Mouse (Mus musculus) adrenal gland, postnatal 4 days (tissue): Measurements from ENCODE around the gene Nrde2. TPM values are rescaled to one million over a fixed set of nuclear protein-coding genes. Genes with fewer than 3 reads are reported as not detected.

ENCODE experiments used
- total RNA-seq, 2 experiments: library from RNA; stranded (reverse); gene quantifications; 2 replicates each; pipeline ENCODE4 v1.2.3; 2021

Gene Nrde2
- total RNA-seq, 2 experiments from 2014 or later: 30.7 to 32.5 TPM

Other genes with a start within 250 kb of the Nrde2 start
- gene Kcnk13, start 195.2 kb downstream of the Nrde2 start, total RNA-seq: 1 to 10 TPM; 1.6 to 1.8 TPM
- 100 to 1,000 TPM; 216 to 227 TPM for gene Psmc1, start 49.5 kb downstream of the Nrde2 start, total RNA-seq
- gene Calm1, start 39.8 kb upstream of the Nrde2 start, total RNA-seq: 100 to 1,000 TPM; 373 to 429 TPM